Mouse (Mus musculus): ENCODE measurements at regions not wholly inside any gene's neighbourhood (a gene's known extent, or its start where the extent isn't known, plus 50 kb on each side); places are given as distances from the start of the nearest gene placed in this dataset.
A peak's percentile ranks its signal among the peaks of the same experiment; 100 is the strongest.

- no peak for DNase-seq (ENCODE audit: extremely low read depth)
- dilution Hi-C loops (cut with MboI; ENCODE audit: extremely low pct_ligation_motif_present, extremely low pct_unique_long_range_greater_than_20kb, low sequenced_read_pairs), result no loop called here
- Histone ChIP-seq H3K27ac (ENCODE audit: insufficient read depth, low read depth) (no peak overlapping the region), H3K9me3 (replicated peaks; ENCODE audit: low read length) (no peaks in the 10 kb centered on the region), H3K79me2 (replicated peaks; ENCODE audit: control insufficient read depth, extremely low read depth, insufficient read depth, poor library complexity, severe bottlenecking) (no peaks in the 10 kb centered on the region), H3K4me1 (ENCODE audit: control insufficient read depth in 1 of 2, insufficient read depth in 2 of 2) (peaks cover 5 to 29% of the 10 kb centered on the region in 2 experiments; a peak in 3 of 4 replicates), H3K27me3 (replicated peaks) (no peaks in the 10 kb centered on the region), H3K9ac (ENCODE audit: insufficient read depth, low read depth) (no peak overlapping the region), H3K36me3 (replicated peaks in 1 of 2; ENCODE audit: control insufficient read depth in 1 of 2, insufficient read depth in 1 of 2, low read length in 1 of 2) (no peaks in the 10 kb centered on the region), H3K4me3 (replicated peaks in 1 of 3; ENCODE audit: low read depth in 2 of 3, low read length in 2 of 3, poor library complexity in 1 of 3) (no peak overlapping the region), H3K4me2 (ENCODE audit: insufficient read depth, low read depth, poor library complexity, severe bottlenecking) (no peak overlapping the region)
- in situ Hi-C loops (cut with MboI; ENCODE audit: low pct_ligation_motif_present, low pct_unique_long_range_greater_than_20kb, low sequenced_read_pairs), result loop anchor here (25.0 kb wide), 1 partner anchor 105 kb away; no protein-coding TSS in a partner anchor
- no peak for TF ChIP-seq KAT2A (IDR thresholded peaks at IDR 0.05; ENCODE audit: insufficient replicate concordance, low read length)
- TF ChIP-seq CHD2 (IDR thresholded peaks at IDR 0.05; ENCODE audit: low read length), result no peak
- TF ChIP-seq CHD1 (IDR thresholded peaks at IDR 0.05; ENCODE audit: low read depth, low read length), result no peak
Observed at GRCm38 (mm10) chr12:21507080-21507479, 89.6 kb upstream of the Ywhaq start.

GRCm38 (mm10) chr12:21505731-21506368 is 88.4 kb upstream of the Ywhaq start:
- H3K4me2 ChIP-seq (ENCODE audit: insufficient read depth, low read depth, poor library complexity, severe bottlenecking), result no peak overlapping the region
- no peaks in the 10 kb centered on the region for H3K36me3 ChIP-seq (replicated peaks in 1 of 2; ENCODE audit: control insufficient read depth in 1 of 2, insufficient read depth in 1 of 2, low read length in 1 of 2)
- in situ Hi-C loops (cut with MboI; ENCODE audit: low pct_ligation_motif_present, low pct_unique_long_range_greater_than_20kb, low sequenced_read_pairs) (loop anchor here (25.0 kb wide), 1 partner anchor 106 kb away; no protein-coding TSS in a partner anchor), dilution Hi-C loops (cut with MboI; ENCODE audit: extremely low pct_ligation_motif_present, extremely low pct_unique_long_range_greater_than_20kb, low sequenced_read_pairs) (no loop called here)
- no peak for DNase-seq (ENCODE audit: extremely low read depth)
- no peak overlapping the region for H3K9ac ChIP-seq (ENCODE audit: insufficient read depth, low read depth)
- no peaks in the 10 kb centered on the region for H3K9me3 ChIP-seq (replicated peaks; ENCODE audit: low read length)
- peaks cover 5 to 30% of the 10 kb centered on the region in 2 experiments; a peak in 3 of 4 replicates for H3K4me1 ChIP-seq (ENCODE audit: control insufficient read depth in 1 of 2, insufficient read depth in 2 of 2)
- H3K4me3 ChIP-seq (replicated peaks in 1 of 3; ENCODE audit: low read depth in 2 of 3, low read length in 2 of 3, poor library complexity in 1 of 3), result no peak overlapping the region
- no peak overlapping the region for H3K27ac ChIP-seq (ENCODE audit: insufficient read depth, low read depth)
- no peaks in the 10 kb centered on the region for H3K79me2 ChIP-seq (replicated peaks; ENCODE audit: control insufficient read depth, extremely low read depth, insufficient read depth, poor library complexity, severe bottlenecking)
- no peaks in the 10 kb centered on the region for H3K27me3 ChIP-seq (replicated peaks)
- TF ChIP-seq PAX5 (IDR thresholded peaks at IDR 0.05; ENCODE audit: low read length), result no peak
- TF ChIP-seq BHLHE40 (IDR thresholded peaks at IDR 0.05; ENCODE audit: low read depth, low read length), result no peak
- TF ChIP-seq HCFC1 (IDR thresholded peaks at IDR 0.05; ENCODE audit: low read depth, low read length), result no peak
- no peak for TF ChIP-seq MAFK (IDR thresholded peaks at IDR 0.05; ENCODE audit: insufficient replicate concordance, low read length)
- no peak for TF ChIP-seq KAT2A (IDR thresholded peaks at IDR 0.05; ENCODE audit: insufficient replicate concordance, low read length)
- TF ChIP-seq IRF4 (IDR thresholded peaks at IDR 0.05; ENCODE audit: low read depth, low read length), result no peak
- no peak for TF ChIP-seq RCOR1 (conservative IDR thresholded peaks at IDR 0.05; ENCODE audit: low read depth, low read length)

- no peak for DNase-seq (ENCODE audit: extremely low read depth)
- H3K36me3 ChIP-seq (replicated peaks in 1 of 2; ENCODE audit: control insufficient read depth in 1 of 2, insufficient read depth in 1 of 2, low read length in 1 of 2), result no peaks in the 10 kb centered on the region
Observed at GRCm38 (mm10) chr12:21503250-21503649, 85.8 kb upstream of the Ywhaq start.

More at GRCm38 (mm10) chr12:21503250-21503649, 85.8 kb upstream of the Ywhaq start:
- peaks cover 8 to 42% of the 10 kb centered on the region in 2 experiments for H3K4me1 ChIP-seq (ENCODE audit: control insufficient read depth in 1 of 2, insufficient read depth in 2 of 2)
- dilution Hi-C loops (cut with MboI; ENCODE audit: extremely low pct_ligation_motif_present, extremely low pct_unique_long_range_greater_than_20kb, low sequenced_read_pairs), result no loop called here
- H3K9ac ChIP-seq (ENCODE audit: insufficient read depth, low read depth), result no peak overlapping the region
- in situ Hi-C loops (cut with MboI; ENCODE audit: low pct_ligation_motif_present, low pct_unique_long_range_greater_than_20kb, low sequenced_read_pairs), result loop anchor here (25.0 kb wide), 1 partner anchor 109 kb away; no protein-coding TSS in a partner anchor
- no peak overlapping the region for H3K4me3 ChIP-seq (replicated peaks in 1 of 3; ENCODE audit: low read depth in 2 of 3, low read length in 2 of 3, poor library complexity in 1 of 3)
- no peaks in the 10 kb centered on the region for H3K9me3 ChIP-seq (replicated peaks; ENCODE audit: low read length)
- H3K4me2 ChIP-seq (ENCODE audit: insufficient read depth, low read depth, poor library complexity, severe bottlenecking), result no peak overlapping the region
- H3K79me2 ChIP-seq (replicated peaks; ENCODE audit: control insufficient read depth, extremely low read depth, insufficient read depth, poor library complexity, severe bottlenecking), result no peaks in the 10 kb centered on the region
- TF ChIP-seq ZNF384 (IDR thresholded peaks at IDR 0.05; ENCODE audit: low read depth, low read length), result peak; percentile 46; the same call in 1 of the 2 replicates
- no peak for TF ChIP-seq EP300 (IDR thresholded peaks at IDR 0.05; ENCODE audit: low read length)
- no peak overlapping the region for H3K27ac ChIP-seq (ENCODE audit: insufficient read depth, low read depth)
- H3K27me3 ChIP-seq (replicated peaks), result no peaks in the 10 kb centered on the region

Data from CH12.LX (cell line).